Mouse (Mus musculus) hindbrain, embryonic 13.5 days (tissue): ENCODE measurements around the gene Jmjd1c. TPM values are rescaled to one million over a fixed set of nuclear protein-coding genes. Genes with fewer than 3 reads are reported as not detected.

Experiments used
- ATAC-seq: fragments of 200-750 bp; cut with Nextera tagmentation; 2 replicates; pipeline ENCODE4 v1.8.0; 2017; ENCODE audit warnings: moderate TSS enrichment; ENCODE audit not compliant: low FRiP score
- H3K27ac ChIP-seq: fragments of 300-500 bp; sonication (generic); 2 replicates; pipeline ENCODE4 v1.5.1; 2015; ENCODE audit warnings: inconsistent platforms, mild to moderate bottlenecking, moderate library complexity
- H3K27me3 ChIP-seq: fragments of 300-500 bp; sonication (generic); 2 replicates; pipeline ENCODE4 v1.6.1; 2015; ENCODE audit warnings: mild to moderate bottlenecking, inconsistent platforms
- H3K36me3 ChIP-seq: fragments of 300-500 bp; sonication (generic); 2 replicates; pipeline ENCODE4 v1.6.1; 2015; ENCODE audit warnings: mild to moderate bottlenecking, inconsistent platforms
- H3K4me1 ChIP-seq: fragments of 300-500 bp; sonication (generic); replicated peaks from 2 replicates; pipeline ENCODE4 v1.6.1; 2015; ENCODE audit warnings: inconsistent platforms
- H3K4me2 ChIP-seq: fragments of 300-500 bp; sonication (generic); 2 replicates; pipeline ENCODE4 v1.6.1; 2015; ENCODE audit warnings: inconsistent platforms, mild to moderate bottlenecking, moderate library complexity
- H3K4me3 ChIP-seq: fragments of 300-500 bp; sonication (generic); 2 replicates; pipeline ENCODE4 v1.5.1; 2015; ENCODE audit warnings: mild to moderate bottlenecking, inconsistent platforms
- H3K9ac ChIP-seq: fragments of 300-500 bp; sonication (generic); 2 replicates; pipeline ENCODE4 v1.6.1; 2015; ENCODE audit warnings: mild to moderate bottlenecking, inconsistent platforms
- H3K9me3 ChIP-seq: fragments of 300-500 bp; sonication (generic); 2 replicates; pipeline ENCODE4 v1.6.1; 2016; ENCODE audit warnings: inconsistent platforms
- WGBS: fragments of 180-500 bp; shearing (Covaris S2); methylation state at CpG from one replicate; pipeline ENCODE4 v1.1.7; 2015; 5-methylcytosine and 5-hydroxymethylcytosine counted together
- polyA plus RNA-seq: library from polyadenylated mRNA; unstranded; fragments of >200 nt; fragmentation: Nextera tagmentation; extraction: Ambion mirVana; gene quantifications from 2 replicates; pipeline ENCODE4 v1.2.1, GENCODE M21; 2015

Jmjd1c gene
- polyA plus RNA-seq, 1 experiment from 2014 or later: 50.3 TPM

GRCm38 (mm10) chr10:67124156-67124555 lies 28.2 kb downstream of the Jmjd1c start:
- Histone ChIP-seq H3K4me1 (peaks cover 52% of the 10 kb centered on the region), H3K36me3 (no peaks in the 10 kb centered on the region), H3K4me3 (no peak overlapping the region), H3K9me3 (no peaks in the 10 kb centered on the region), H3K27ac (no peak overlapping the region), H3K4me2 (no peak overlapping the region), H3K9ac (no peak overlapping the region), H3K27me3 (no peaks in the 10 kb centered on the region)
- no peak for ATAC-seq
- WGBS: 78% methylated on average over 4 of the region's 4 CpGs

- H3K4me1 ChIP-seq: peaks cover 48% of the 10 kb centered on the region
- H3K27me3 ChIP-seq: no peaks in the 10 kb centered on the region
- peak; percentile 80 for ATAC-seq
- H3K9ac ChIP-seq: peak overlapping the region; percentile 95
- peak overlapping the region; percentile 85 for H3K4me2 ChIP-seq
- H3K36me3 ChIP-seq: no peaks in the 10 kb centered on the region
- H3K4me3 ChIP-seq: peak overlapping the region; percentile 94
- H3K9me3 ChIP-seq: no peaks in the 10 kb centered on the region
- 1% methylated on average over 50 of the region's 50 CpGs for WGBS
- H3K27ac ChIP-seq: peak overlapping the region; percentile 95
These were observed 30.3 kb downstream of the Jmjd1c start for GRCm38 (mm10) chr10:67126061-67126858.

GRCm38 (mm10) chr10:67126859-67127758 lies 31.2 kb downstream of the Jmjd1c start:
- whole genome bisulfite sequencing: 2% methylated on average over 87 of the region's 115 CpGs
- no peaks in the 10 kb centered on the region for H3K27me3 ChIP-seq
- peaks cover 44% of the 10 kb centered on the region for H3K4me1 ChIP-seq

GRCm38 (mm10) chr10:67129531-67129930 lies 33.6 kb downstream of the Jmjd1c start:
- Histone ChIP-seq H3K4me1 (peaks cover 27% of the 10 kb centered on the region), H3K9ac (no peak overlapping the region), H3K36me3 (no peaks in the 10 kb centered on the region), H3K27me3 (no peaks in the 10 kb centered on the region), H3K9me3 (no peaks in the 10 kb centered on the region), H3K4me3 (no peak overlapping the region), H3K27ac (no peak overlapping the region), H3K4me2 (no peak overlapping the region)
- no peak for ATAC-seq
- WGBS: 71% methylated on average over 1 of the region's 1 CpGs

More at GRCm38 (mm10) chr10:67126859-67127758, 31.2 kb downstream of the Jmjd1c start:
- H3K4me3 ChIP-seq: peak overlapping the region; percentile 94
- ATAC-seq: peak; percentile 86
- H3K9me3 ChIP-seq: no peaks in the 10 kb centered on the region
- H3K27ac ChIP-seq: peak overlapping the region; percentile 95
- H3K9ac ChIP-seq: peak overlapping the region; percentile 95
- H3K36me3 ChIP-seq: no peaks in the 10 kb centered on the region
- H3K4me2 ChIP-seq: peak overlapping the region; percentile 85

- Histone ChIP-seq H3K27ac (no peak overlapping the region), H3K4me3 (no peak overlapping the region), H3K36me3 (no peaks in the 10 kb centered on the region), H3K9me3 (no peaks in the 10 kb centered on the region), H3K27me3 (no peaks in the 10 kb centered on the region), H3K4me2 (no peak overlapping the region), H3K4me1 (peaks cover 19% of the 10 kb centered on the region), H3K9ac (no peak overlapping the region)
- WGBS: 79% methylated on average over 1 of the region's 1 CpGs
- ATAC-seq: no peak
These were observed 35.8 kb downstream of the Jmjd1c start for GRCm38 (mm10) chr10:67131709-67132108.

GRCm38 (mm10) chr10:67134322-67134721 lies 38.4 kb downstream of the Jmjd1c start:
- H3K9ac ChIP-seq: no peak overlapping the region
- ATAC-seq: no peak
- no peaks in the 10 kb centered on the region for H3K27me3 ChIP-seq
- no peak overlapping the region for H3K4me2 ChIP-seq
- peaks cover 4% of the 10 kb centered on the region for H3K4me1 ChIP-seq
- no peak overlapping the region for H3K4me3 ChIP-seq
- no peaks in the 10 kb centered on the region for H3K36me3 ChIP-seq
- WGBS: 89% methylated on average over 2 of the region's 2 CpGs
- no peaks in the 10 kb centered on the region for H3K9me3 ChIP-seq
- no peak overlapping the region for H3K27ac ChIP-seq

- no peak for ATAC-seq
- 92% methylated on average over 2 of the region's 2 CpGs for WGBS
These were observed 41.5 kb downstream of the Jmjd1c start for GRCm38 (mm10) chr10:67137437-67137836.

GRCm38 (mm10) chr10:67143661-67144060 lies 47.7 kb downstream of the Jmjd1c start:
- no peak for ATAC-seq
- H3K4me1 ChIP-seq: peaks cover 7% of the 10 kb centered on the region
- no peaks in the 10 kb centered on the region for H3K36me3 ChIP-seq
- no peak overlapping the region for H3K27ac ChIP-seq
- H3K9me3 ChIP-seq: no peaks in the 10 kb centered on the region
- no peak overlapping the region for H3K4me2 ChIP-seq
- no peak overlapping the region for H3K4me3 ChIP-seq
- H3K27me3 ChIP-seq: no peaks in the 10 kb centered on the region
- H3K9ac ChIP-seq: no peak overlapping the region

More at GRCm38 (mm10) chr10:67137437-67137836, 41.5 kb downstream of the Jmjd1c start:
- H3K9me3 ChIP-seq: no peaks in the 10 kb centered on the region
- H3K27ac ChIP-seq: no peak overlapping the region
- no peaks in the 10 kb centered on the region for H3K27me3 ChIP-seq
- no peak overlapping the region for H3K9ac ChIP-seq
- no peaks in the 10 kb centered on the region for H3K36me3 ChIP-seq
- H3K4me3 ChIP-seq: no peak overlapping the region
- no peaks in the 10 kb centered on the region for H3K4me1 ChIP-seq
- H3K4me2 ChIP-seq: no peak overlapping the region

GRCm38 (mm10) chr10:67144269-67144668 lies 48.3 kb downstream of the Jmjd1c start:
- H3K4me2 ChIP-seq: no peak overlapping the region
- H3K9me3 ChIP-seq: no peaks in the 10 kb centered on the region
- 66% methylated on average over 2 of the region's 2 CpGs for WGBS
- H3K4me1 ChIP-seq: peaks cover 7% of the 10 kb centered on the region
- ATAC-seq: no peak
- no peaks in the 10 kb centered on the region for H3K36me3 ChIP-seq
- no peaks in the 10 kb centered on the region for H3K27me3 ChIP-seq
- H3K27ac ChIP-seq: no peak overlapping the region
- H3K9ac ChIP-seq: no peak overlapping the region
- H3K4me3 ChIP-seq: no peak overlapping the region

GRCm38 (mm10) chr10:67145623-67146022 lies 49.7 kb downstream of the Jmjd1c start:
- Histone ChIP-seq H3K9ac (no peak overlapping the region), H3K9me3 (no peaks in the 10 kb centered on the region), H3K4me2 (no peak overlapping the region), H3K27ac (no peak overlapping the region), H3K4me3 (no peak overlapping the region), H3K27me3 (no peaks in the 10 kb centered on the region), H3K4me1 (peaks cover 7% of the 10 kb centered on the region), H3K36me3 (no peaks in the 10 kb centered on the region)
- 89% methylated on average over 4 of the region's 4 CpGs for WGBS
- ATAC-seq: no peak

- Histone ChIP-seq H3K9me3 (no peaks in the 10 kb centered on the region), H3K9ac (no peak overlapping the region), H3K4me2 (no peak overlapping the region), H3K27ac (no peak overlapping the region), H3K36me3 (no peaks in the 10 kb centered on the region), H3K4me3 (no peak overlapping the region), H3K27me3 (no peaks in the 10 kb centered on the region), H3K4me1 (no peaks in the 10 kb centered on the region; the same call in 1 of the 2 replicates)
- ATAC-seq: no peak
- WGBS: 82% methylated on average over 3 of the region's 3 CpGs
These were observed 55.8 kb downstream of the Jmjd1c start for GRCm38 (mm10) chr10:67151766-67152165.

- no peaks in the 10 kb centered on the region; the same call in 1 of the 2 replicates for H3K36me3 ChIP-seq
- no peak overlapping the region for H3K9ac ChIP-seq
- no peaks in the 10 kb centered on the region for H3K4me1 ChIP-seq
- H3K4me2 ChIP-seq: no peak overlapping the region
- no peak overlapping the region for H3K27ac ChIP-seq
- no peaks in the 10 kb centered on the region for H3K9me3 ChIP-seq
- no peak for ATAC-seq
- H3K4me3 ChIP-seq: no peak overlapping the region
- no peaks in the 10 kb centered on the region for H3K27me3 ChIP-seq
- WGBS: 95% methylated on average over 3 of the region's 3 CpGs
These were observed 58.7 kb downstream of the Jmjd1c start for GRCm38 (mm10) chr10:67154647-67155046.
